Mouse (Mus musculus) heart, postnatal 10 days (tissue): ENCODE measurements around the gene Col3a1. TPM values are rescaled to one million over a fixed set of nuclear protein-coding genes. Genes with fewer than 3 reads are reported as not detected.
A peak's percentile ranks its signal among the peaks of the same experiment; 100 is the strongest.

Source experiments
- DNase-seq, 2 experiments: peaks; one replicate each; pipeline ENCODE4 v3.0.0; 2021
- intact Hi-C: fragments of 180-260 bp; cut with DNase I; formaldehyde crosslinking; loops from one replicate; pipeline ENCODE4 v1.15.1; 2025
- microRNA-seq, 2 experiments: library from miRNA; unstranded; fragments of <30 nt; microRNA quantifications; one replicate each; pipeline ENCODE4 v1.2.0; 2022
- total RNA-seq, 2 experiments: library from RNA; stranded (reverse); gene quantifications; 2 replicates each; pipeline ENCODE4 v1.2.3; 2021

Col3a1 gene
- total RNA-seq, 2 experiments from 2014 or later: 1,780 to 1,796 TPM

GRCm38 (mm10) chr1:45379992-45380690 is 68.8 kb downstream of the Col3a1 start:
- intact Hi-C loops: no loop called here
- peak in 1 of 2 experiments; percentile 17 for DNase-seq

GRCm38 (mm10) chr1:45381866-45382265 is 70.5 kb downstream of the Col3a1 start:
- DNase-seq: peak; percentile 34 to 35
- intact Hi-C loops: no loop called here

Small RNAs within 50 kb of the gene (microRNA-seq; reads per million reads assigned to microRNA genes)
- 0.95 to 1.4 reads per million in 2 experiments for gene Gm47302

Other genes starting within 250 kb of the Col3a1 start
- 100 to 1,000 TPM; 105 TPM for gene Col5a2, start 191.7 kb downstream of the Col3a1 start, total RNA-seq